ENCODE assay signal across 12 mouse cellular contexts in genomic region chr2:52997955-52998750, GRCm38 (mm10).
DNase-seq lines count a peak whose midpoint lies in the region; ATAC-seq and TF ChIP-seq lines count a peak whose summit lies in the region.
"Had no signal": no experiment of that assay in that cellular context is flagged by ENCODE, and none has a peak within 500 bp of the region (broad histone marks: within the 10 kb centered on the region; RNA-seq: fewer than 3 reads in every experiment).

No protein-coding gene starts in this region.

- TF ChIP-seq CTCF in liver, adult 2 months (IDR thresholded peaks at IDR 0.05; ENCODE audit: low read depth, low read length) = no peak

- no peaks in the 10 kb centered on the region for H3K27me3 ChIP-seq in forebrain, embryonic 15.5 days
- no peaks in the 10 kb centered on the region for H3K27me3 ChIP-seq in forebrain, embryonic 13.5 days
- H3K27me3 ChIP-seq in liver, adult 2 months (ENCODE audit: control insufficient read depth, insufficient read depth, low read length) = no peaks in the 10 kb centered on the region
- no peaks in the 10 kb centered on the region for H3K27me3 ChIP-seq in liver, embryonic 11.5 days (replicated peaks; ENCODE audit: control insufficient read depth, insufficient read depth, low read length)
- H3K27me3 ChIP-seq in heart, embryonic 14.5 days (ENCODE audit: control insufficient read depth, insufficient read depth, low read length) = no peaks in the 10 kb centered on the region
- H3K27me3 ChIP-seq in midbrain, embryonic 13.5 days = no peaks in the 10 kb centered on the region
- H3K27me3 ChIP-seq: hindbrain, embryonic 15.5 days; limb, embryonic 15.5 days had no signal

- H3K9ac ChIP-seq in forebrain, embryonic 15.5 days (replicated peaks) = no peak overlapping the region
- H3K9ac ChIP-seq in forebrain, embryonic 13.5 days = no peak overlapping the region
- H3K9ac ChIP-seq in liver, adult 2 months (ENCODE audit: low read depth, low read length) = no peak overlapping the region
- no peak overlapping the region for H3K9ac ChIP-seq in liver, embryonic 11.5 days (ENCODE audit: low read depth, low read length)
- H3K9ac ChIP-seq in heart, embryonic 14.5 days (ENCODE audit: low read length) = no peak overlapping the region
- H3K9ac ChIP-seq in midbrain, embryonic 13.5 days (replicated peaks) = 0 out of 2 replicates have a peak overlapping the region, but pooled peaks have one; percentile 28
- H3K9ac ChIP-seq: hindbrain, embryonic 15.5 days; limb, embryonic 15.5 days had no signal

- peak overlapping the region; percentile 37 for H3K27ac ChIP-seq in forebrain, embryonic 15.5 days (replicated peaks)
- H3K27ac ChIP-seq in forebrain, embryonic 13.5 days = no peak overlapping the region
- H3K27ac ChIP-seq in liver, adult 2 months (replicated peaks; ENCODE audit: insufficient read depth, low read depth, low read length) = 0 out of 2 replicates have a peak overlapping the region, but pooled peaks have one; percentile 15
- H3K27ac ChIP-seq in liver, embryonic 11.5 days (ENCODE audit: low read depth, low read length) = no peak overlapping the region
- H3K27ac ChIP-seq in heart, embryonic 14.5 days (replicated peaks in 1 of 2; ENCODE audit: control insufficient read depth in 1 of 2, insufficient read depth in 1 of 2, low read depth in 2 of 2, low read length in 2 of 2) = 0 out of 4 replicates have a peak overlapping the region, but pooled peaks have one; percentile 6 to 33
- no peak overlapping the region for H3K27ac ChIP-seq in midbrain, embryonic 13.5 days
- H3K27ac ChIP-seq: embryonic facial prominence, embryonic 10.5 days; hindbrain, embryonic 15.5 days; limb, embryonic 15.5 days had no signal

- no peak for ATAC-seq in forebrain, embryonic 15.5 days (replicated peaks)
- ATAC-seq in forebrain, embryonic 13.5 days = no peak
- ATAC-seq in liver, embryonic 11.5 days (replicated peaks; ENCODE audit: low FRiP score) = no peak
- no peak for ATAC-seq in heart, embryonic 14.5 days (ENCODE audit: insufficient number of reproducible peaks, insufficient read depth, low FRiP score, low read depth)
- no peak for ATAC-seq in midbrain, embryonic 13.5 days

- H3K79me2 ChIP-seq in liver, adult 2 months (ENCODE audit: control insufficient read depth, insufficient read depth, low read length) = 0 out of 2 replicates have a peak, but pooled peaks cover 5% of the 10 kb centered on the region

- TF ChIP-seq POLR2A in liver, adult 2 months (IDR thresholded peaks at IDR 0.05; ENCODE audit: extremely low read depth, insufficient read depth, low read length) = no peak

- H3K36me3 ChIP-seq in forebrain, embryonic 15.5 days = no peaks in the 10 kb centered on the region
- no peaks in the 10 kb centered on the region for H3K36me3 ChIP-seq in forebrain, embryonic 13.5 days (ENCODE audit: poor library complexity, severe bottlenecking)
- no peaks in the 10 kb centered on the region for H3K36me3 ChIP-seq in liver, adult 2 months (ENCODE audit: control insufficient read depth, insufficient read depth, low read length)
- no peaks in the 10 kb centered on the region for H3K36me3 ChIP-seq in liver, embryonic 11.5 days (ENCODE audit: control insufficient read depth, insufficient read depth, low read length)
- H3K36me3 ChIP-seq in heart, embryonic 14.5 days (ENCODE audit: control insufficient read depth, insufficient read depth, low read length) = no peaks in the 10 kb centered on the region
- no peaks in the 10 kb centered on the region for H3K36me3 ChIP-seq in midbrain, embryonic 13.5 days
- H3K36me3 ChIP-seq: embryonic facial prominence, embryonic 10.5 days; hindbrain, embryonic 15.5 days; limb, embryonic 15.5 days had no signal

- no peaks in the 10 kb centered on the region for H3K9me3 ChIP-seq in forebrain, embryonic 15.5 days
- no peaks in the 10 kb centered on the region for H3K9me3 ChIP-seq in forebrain, embryonic 13.5 days (replicated peaks)
- H3K9me3 ChIP-seq in liver, embryonic 11.5 days (ENCODE audit: control insufficient read depth, low read length) = no peaks in the 10 kb centered on the region
- H3K9me3 ChIP-seq in heart, embryonic 14.5 days (ENCODE audit: control insufficient read depth, low read length) = no peaks in the 10 kb centered on the region
- H3K9me3 ChIP-seq in midbrain, embryonic 13.5 days = no peaks in the 10 kb centered on the region
- H3K9me3 ChIP-seq: embryonic facial prominence, embryonic 10.5 days; hindbrain, embryonic 15.5 days; limb, embryonic 15.5 days had no signal

- H3K4me3 ChIP-seq in forebrain, embryonic 15.5 days = no peak overlapping the region
- H3K4me3 ChIP-seq in forebrain, embryonic 13.5 days = no peak overlapping the region
- no peak overlapping the region for H3K4me3 ChIP-seq in liver, adult 2 months (ENCODE audit: insufficient read depth, low read depth, low read length)
- H3K4me3 ChIP-seq in liver, embryonic 11.5 days (ENCODE audit: low read depth, low read length) = no peak overlapping the region
- H3K4me3 ChIP-seq in heart, embryonic 14.5 days (ENCODE audit: control insufficient read depth in 1 of 2, insufficient read depth in 1 of 2, low read depth in 1 of 2, low read length in 2 of 2) = no peak overlapping the region
- no peak overlapping the region for H3K4me3 ChIP-seq in midbrain, embryonic 13.5 days (replicated peaks)
- H3K4me3 ChIP-seq: embryonic facial prominence, embryonic 10.5 days; hindbrain, embryonic 15.5 days; limb, embryonic 15.5 days had no signal

- H3K4me2 ChIP-seq in forebrain, embryonic 15.5 days (replicated peaks) = no peak overlapping the region
- H3K4me2 ChIP-seq in forebrain, embryonic 13.5 days = no peak overlapping the region
- no peak overlapping the region for H3K4me2 ChIP-seq in liver, embryonic 11.5 days
- H3K4me2 ChIP-seq in heart, embryonic 14.5 days (ENCODE audit: low read length) = no peak overlapping the region
- peak overlapping the region; percentile 4; the same call in 1 of the 2 replicates for H3K4me2 ChIP-seq in midbrain, embryonic 13.5 days (replicated peaks)
- H3K4me2 ChIP-seq: hindbrain, embryonic 15.5 days; limb, embryonic 15.5 days had no signal

- peak; percentile 33 for DNase-seq in liver, adult 2 months (ENCODE audit: extremely low read depth, low read depth, low spot score)
- no peak for DNase-seq in liver, embryonic 11.5 days (ENCODE audit: low spot score)
- no peak for DNase-seq in testis, postnatal 10 days (ENCODE audit: low spot score)
- no peak for DNase-seq in right cerebral cortex, postnatal 14 days
- DNase-seq: layer of hippocampus, adult 9-11 months had no signal

- 29% methylated on average over 15 of the region's 15 CpGs for WGBS in forebrain, embryonic 15.5 days
- 29% methylated on average over 15 of the region's 15 CpGs for WGBS in forebrain, embryonic 13.5 days
- WGBS in liver, adult 2 months = 84% methylated on average over 15 of the region's 15 CpGs
- WGBS in liver, embryonic 11.5 days = 76% methylated on average over 15 of the region's 15 CpGs
- WGBS in heart, embryonic 14.5 days = 74% methylated on average over 15 of the region's 15 CpGs
- WGBS in midbrain, embryonic 13.5 days = 29% methylated on average over 15 of the region's 15 CpGs

- peaks cover 20% of the 10 kb centered on the region for H3K4me1 ChIP-seq in forebrain, embryonic 15.5 days
- peaks cover 22% of the 10 kb centered on the region for H3K4me1 ChIP-seq in forebrain, embryonic 13.5 days
- H3K4me1 ChIP-seq in liver, adult 2 months (ENCODE audit: control insufficient read depth, insufficient read depth, low read length) = peaks cover 6% of the 10 kb centered on the region; the same call in 1 of the 2 replicates
- H3K4me1 ChIP-seq in liver, embryonic 11.5 days (replicated peaks; ENCODE audit: control insufficient read depth, insufficient read depth, low read length) = no peaks in the 10 kb centered on the region
- no peaks in the 10 kb centered on the region; a peak in 1 of 4 replicates for H3K4me1 ChIP-seq in heart, embryonic 14.5 days (ENCODE audit: control insufficient read depth in 2 of 2, insufficient read depth in 2 of 2, low read length in 2 of 2)
- H3K4me1 ChIP-seq in midbrain, embryonic 13.5 days (replicated peaks) = peaks cover 23% of the 10 kb centered on the region

Comparison
In these comparisons a context has a peak if more than half of its experiments do, and no peak if none do; other contexts are left out.
1. H3K27ac ChIP-seq: peak in forebrain, embryonic 15.5 days (single experiment), liver, adult 2 months (single experiment) and heart, embryonic 14.5 days (2 of 2); none in forebrain, embryonic 13.5 days (single experiment), liver, embryonic 11.5 days (single experiment) and midbrain, embryonic 13.5 days (single experiment).